Mouse (Mus musculus) megakaryocyte-erythroid progenitor cell, adult 5 weeks (primary cell): ENCODE results near the gene Cdh5. TPM values are rescaled to one million over a fixed set of nuclear protein-coding genes. Genes with fewer than 3 reads are reported as not detected.

Experiments used
- polyA plus RNA-seq: library from polyadenylated mRNA; stranded (reverse); fragments of >175 nt; gene quantifications from 2 replicates; pipeline ENCODE4 v1.2.3, GENCODE M21; 2012

Cdh5 gene
- 0.01 TPM in 1 of 2 replicates, not detected in the other for polyA plus RNA-seq

GRCm38 (mm10) chr8:104101415-104101814, at the start of gene Cdh5:
TSS of gene Cdh5 (plus strand) at chr8:104101625.

GRCm38 (mm10) chr8:104170118-104171049, 69.0 kb downstream of the Cdh5 start, which contains the start of gene Bean1:
TSS of gene Bean1 (plus strand) at chr8:104170442.

Other genes with a start within 250 kb of the Cdh5 start
- not detected in 2 replicates for gene Bean1, start 68.8 kb downstream of the Cdh5 start, polyA plus RNA-seq
- 15.8 and 17.6 TPM in 2 replicates for gene Tk2, start 146.9 kb downstream of the Cdh5 start, polyA plus RNA-seq
- gene Cklf, start 149.2 kb downstream of the Cdh5 start, polyA plus RNA-seq: 6.2 and 11.1 TPM in 2 replicates
- not detected in 2 replicates for gene Cmtm2a, start 191.6 kb downstream of the Cdh5 start, polyA plus RNA-seq
- not detected in 2 replicates for gene Gm45711, start 208.5 kb downstream of the Cdh5 start, polyA plus RNA-seq
- not detected in 2 replicates for gene Cmtm1, start 208.5 kb downstream of the Cdh5 start, polyA plus RNA-seq
- gene Gm11020, start 219.9 kb downstream of the Cdh5 start, polyA plus RNA-seq: not detected in 2 replicates
- not detected in 2 replicates for gene Cmtm2b, start 220.6 kb downstream of the Cdh5 start, polyA plus RNA-seq
- gene Cmtm3, start 237.8 kb downstream of the Cdh5 start, polyA plus RNA-seq: 79.5 and 81.5 TPM in 2 replicates